12 mouse cellular contexts compared by ENCODE assay signal in genomic region chr10:37220434-37220833, GRCm38 (mm10).
DNase-seq lines count a peak whose midpoint lies in the region; ATAC-seq lines count a peak whose summit lies in the region.
"Had no signal": no experiment of that assay in that cellular context is flagged by ENCODE, and none has a peak within 500 bp of the region (broad histone marks: within the 10 kb centered on the region; RNA-seq: fewer than 3 reads in every experiment).

No protein-coding gene starts in this region.

- no peaks in the 10 kb centered on the region for H3K36me3 ChIP-seq in heart, embryonic 13.5 days
- H3K36me3 ChIP-seq in erythroblast, embryonic 14.5 days (ENCODE audit: control insufficient read depth), result no peaks in the 10 kb centered on the region
- no peaks in the 10 kb centered on the region for H3K36me3 ChIP-seq in liver, embryonic 15.5 days (replicated peaks)
- H3K36me3 ChIP-seq: hindbrain, embryonic 13.5 days had no signal

- ATAC-seq in heart, embryonic 13.5 days (ENCODE audit: extremely low read depth, insufficient number of reproducible peaks, low FRiP score, low TSS enrichment), result no peak
- peak; percentile 85 for ATAC-seq in liver, embryonic 15.5 days (ENCODE audit: insufficient read depth)
- ATAC-seq: midbrain, embryonic 16.5 days had no signal

- no peak overlapping the region for H3K4me2 ChIP-seq in heart, embryonic 13.5 days
- peak overlapping the region; percentile 45 for H3K4me2 ChIP-seq in liver, embryonic 15.5 days
- H3K4me2 ChIP-seq: hindbrain, embryonic 13.5 days had no signal

- no peak overlapping the region for H3K4me3 ChIP-seq in heart, embryonic 13.5 days
- peak overlapping the region; percentile 37 for H3K4me3 ChIP-seq in erythroblast, embryonic 14.5 days (replicated peaks)
- H3K4me3 ChIP-seq in liver, embryonic 15.5 days (replicated peaks), result no peak overlapping the region
- H3K4me3 ChIP-seq: hindbrain, embryonic 13.5 days had no signal

- H3K9ac ChIP-seq in heart, embryonic 13.5 days, result no peak overlapping the region
- H3K9ac ChIP-seq in liver, embryonic 15.5 days, result no peak overlapping the region
- H3K9ac ChIP-seq: hindbrain, embryonic 13.5 days had no signal

- H3K27me3 ChIP-seq in heart, embryonic 13.5 days (replicated peaks), result no peaks in the 10 kb centered on the region
- H3K27me3 ChIP-seq in erythroblast, embryonic 14.5 days (ENCODE audit: control insufficient read depth), result no peaks in the 10 kb centered on the region
- no peaks in the 10 kb centered on the region for H3K27me3 ChIP-seq in liver, embryonic 15.5 days
- H3K27me3 ChIP-seq: CH12.LX; hindbrain, embryonic 13.5 days had no signal

- no peak for DNase-seq in heart, adult 9 months (ENCODE audit: low spot score in 2 of 2)
- DNase-seq in c-Kit-negative CD71-positive TER-119-positive erythroid progenitor cells, embryonic 14.5 days (ENCODE audit: low read depth, low spot score), result peak; percentile 51
- no peak for DNase-seq in thymus, postnatal 25 days
- no peak for DNase-seq in layer of hippocampus, adult 9-11 months
- DNase-seq: adrenal gland, postnatal 14 days; lung, adult 2 months had no signal

- 30% methylated on average over 3 of the region's 3 CpGs for WGBS in heart, embryonic 13.5 days
- WGBS in liver, embryonic 15.5 days (ENCODE audit: insufficient replicate concordance), result 11% methylated on average over 3 of the region's 3 CpGs

- no peaks in the 10 kb centered on the region for H3K9me3 ChIP-seq in heart, embryonic 13.5 days
- no peaks in the 10 kb centered on the region for H3K9me3 ChIP-seq in erythroblast, embryonic 14.5 days (ENCODE audit: control insufficient read depth, low read length)
- no peaks in the 10 kb centered on the region for H3K9me3 ChIP-seq in liver, embryonic 15.5 days (replicated peaks)
- H3K9me3 ChIP-seq: hindbrain, embryonic 13.5 days had no signal

- peak overlapping the region; percentile 60 for H3K27ac ChIP-seq in heart, embryonic 13.5 days (replicated peaks)
- H3K27ac ChIP-seq in liver, embryonic 15.5 days (replicated peaks), result peak overlapping the region; percentile 65
- H3K27ac ChIP-seq: hindbrain, embryonic 13.5 days had no signal

- H3K4me1 ChIP-seq in heart, embryonic 13.5 days, result peaks cover 28% of the 10 kb centered on the region
- H3K4me1 ChIP-seq in erythroblast, embryonic 14.5 days (ENCODE audit: control insufficient read depth), result peaks cover 56% of the 10 kb centered on the region
- peaks cover 48% of the 10 kb centered on the region for H3K4me1 ChIP-seq in liver, embryonic 15.5 days (replicated peaks)
- H3K4me1 ChIP-seq: hindbrain, embryonic 13.5 days had no signal
